Mouse (Mus musculus) hindbrain, embryonic 11.5 days (tissue): ENCODE data around the gene Atxn1. TPM values are rescaled to one million over a fixed set of nuclear protein-coding genes. Genes with fewer than 3 reads are reported as not detected.
A peak's percentile ranks its signal among the peaks of the same experiment; 100 is the strongest.

Experiments used
- ATAC-seq: fragments of 200-750 bp; cut with Nextera tagmentation; 2 replicates; pipeline ENCODE4 v1.8.0; 2017; ENCODE audit warnings: mild to moderate bottlenecking, moderate TSS enrichment, moderate library complexity; ENCODE audit not compliant: low FRiP score
- DNase-seq: peaks from one replicate; pipeline ENCODE4 v3.0.0-alpha.2; 2015; ENCODE audit warnings: low spot score
- H3K27ac ChIP-seq: fragments of 300-500 bp; sonication (generic); 2 replicates; pipeline ENCODE4 v1.5.1; 2014; ENCODE audit warnings: mild to moderate bottlenecking, low read depth, low read length
- H3K27me3 ChIP-seq: fragments of 300-500 bp; sonication (generic); 2 replicates; pipeline ENCODE4 v1.6.1; 2014; ENCODE audit warnings: mild to moderate bottlenecking, low read length, moderate library complexity, mixed read lengths; ENCODE audit not compliant: control insufficient read depth, insufficient read depth
- H3K36me3 ChIP-seq: fragments of 300-500 bp; sonication (generic); 2 replicates; pipeline ENCODE4 v1.6.1; 2014; ENCODE audit warnings: mild to moderate bottlenecking, low read length, moderate library complexity, mixed read lengths; ENCODE audit not compliant: control insufficient read depth, insufficient read depth
- H3K4me1 ChIP-seq: fragments of 300-500 bp; sonication (generic); replicated peaks from 2 replicates; pipeline ENCODE4 v1.6.1; 2014; ENCODE audit warnings: low read length, mixed read lengths; ENCODE audit not compliant: control insufficient read depth, insufficient read depth
- H3K4me2 ChIP-seq: fragments of 300-500 bp; sonication (generic); replicated peaks from 2 replicates; pipeline ENCODE4 v1.6.1; 2014; ENCODE audit warnings: mild to moderate bottlenecking, low read depth, low read length
- H3K4me3 ChIP-seq: fragments of 300-500 bp; sonication (generic); 2 replicates; pipeline ENCODE4 v1.5.1; 2014; ENCODE audit warnings: low read depth, low read length
- H3K9ac ChIP-seq: fragments of 300-500 bp; sonication (generic); 2 replicates; pipeline ENCODE4 v1.6.1; 2014; ENCODE audit warnings: low read depth, low read length
- H3K9me3 ChIP-seq: fragments of 300-500 bp; sonication (generic); 2 replicates; pipeline ENCODE4 v1.6.1; 2016; ENCODE audit warnings: low read length; ENCODE audit not compliant: control insufficient read depth
- WGBS: fragments of 180-500 bp; shearing (Covaris S2); extraction: QIAGEN DNeasy Blood & Tissue Kit; methylation state at CpG from one replicate; pipeline ENCODE4 v1.1.7; 2014; 5-methylcytosine and 5-hydroxymethylcytosine counted together
- polyA plus RNA-seq: library from polyadenylated mRNA; unstranded; fragments of >200 nt; fragmentation: Nextera tagmentation; extraction: Ambion mirVana; gene quantifications from 2 replicates; pipeline ENCODE4 v1.2.1, GENCODE M21; 2014

The Atxn1 gene
- polyA plus RNA-seq, 1 experiment from 2014 or later = 3.2 TPM

DNA sequence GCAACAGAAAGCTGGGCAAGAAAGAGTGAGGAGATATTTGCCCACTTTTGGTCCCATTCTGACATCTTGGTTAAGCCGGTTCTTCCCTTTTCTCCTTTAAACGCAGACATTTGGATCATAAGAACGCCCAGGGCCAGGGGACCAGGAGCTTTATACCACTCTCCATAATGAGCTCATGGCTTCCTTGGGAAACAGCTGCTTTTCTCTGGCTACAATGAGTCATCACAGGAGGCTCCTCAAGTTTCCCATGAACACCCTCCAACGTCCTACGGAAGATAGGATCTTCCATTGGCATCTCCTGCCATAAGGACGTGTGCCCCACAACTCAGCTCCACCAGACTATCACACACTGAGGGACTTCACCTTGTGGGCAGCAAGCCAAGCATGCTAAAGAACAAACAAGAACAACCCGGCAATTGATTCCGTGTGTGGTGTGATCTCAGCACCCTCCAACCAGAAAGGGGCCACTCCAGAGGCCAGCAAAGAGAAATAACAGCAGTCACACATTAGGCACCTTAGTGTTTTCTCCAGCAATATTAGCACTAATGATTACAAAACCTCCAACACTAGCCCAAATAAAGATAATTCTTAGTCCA is 135.4 kb downstream of the Atxn1 start:
- H3K27ac ChIP-seq = no peak overlapping the region
- no peak for ATAC-seq
- 87% methylated on average over 8 of the region's 8 CpGs for WGBS
- no peak overlapping the region for H3K4me3 ChIP-seq
- no peak for DNase-seq
- H3K36me3 ChIP-seq = no peaks in the 10 kb centered on the region
- no peaks in the 10 kb centered on the region for H3K4me1 ChIP-seq
- no peaks in the 10 kb centered on the region for H3K9me3 ChIP-seq
- no peak overlapping the region for H3K4me2 ChIP-seq
- H3K27me3 ChIP-seq = no peaks in the 10 kb centered on the region
- H3K9ac ChIP-seq = no peak overlapping the region

DNA sequence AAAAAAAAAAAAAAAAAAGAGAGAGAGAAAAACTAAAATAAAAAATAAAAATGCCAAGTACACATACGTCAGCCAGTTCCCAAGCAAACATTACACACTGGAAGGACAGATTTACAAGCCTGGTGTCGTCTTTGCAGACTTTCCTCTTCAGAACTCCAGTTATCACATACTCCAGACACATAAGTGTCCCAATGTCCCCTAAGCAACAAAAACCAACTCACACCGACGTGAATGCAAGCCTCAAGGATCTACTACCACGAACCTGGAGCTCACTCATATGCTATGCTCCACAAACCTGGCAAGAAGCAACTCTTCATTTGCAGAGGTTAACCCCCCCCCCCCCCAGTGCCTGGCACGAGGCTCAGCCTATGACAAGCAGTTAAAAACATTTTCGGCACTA is 136.8 kb downstream of the Atxn1 start:
- H3K9me3 ChIP-seq = no peaks in the 10 kb centered on the region
- ATAC-seq (no peak), DNase-seq (no peak)
- H3K27me3 ChIP-seq = no peaks in the 10 kb centered on the region
- H3K9ac ChIP-seq = no peak overlapping the region
- no peaks in the 10 kb centered on the region for H3K36me3 ChIP-seq
- H3K4me3 ChIP-seq = no peak overlapping the region
- H3K4me2 ChIP-seq = no peak overlapping the region
- no peak overlapping the region for H3K27ac ChIP-seq
- WGBS = 90% methylated on average over 7 of the region's 7 CpGs
- no peaks in the 10 kb centered on the region for H3K4me1 ChIP-seq

DNA sequence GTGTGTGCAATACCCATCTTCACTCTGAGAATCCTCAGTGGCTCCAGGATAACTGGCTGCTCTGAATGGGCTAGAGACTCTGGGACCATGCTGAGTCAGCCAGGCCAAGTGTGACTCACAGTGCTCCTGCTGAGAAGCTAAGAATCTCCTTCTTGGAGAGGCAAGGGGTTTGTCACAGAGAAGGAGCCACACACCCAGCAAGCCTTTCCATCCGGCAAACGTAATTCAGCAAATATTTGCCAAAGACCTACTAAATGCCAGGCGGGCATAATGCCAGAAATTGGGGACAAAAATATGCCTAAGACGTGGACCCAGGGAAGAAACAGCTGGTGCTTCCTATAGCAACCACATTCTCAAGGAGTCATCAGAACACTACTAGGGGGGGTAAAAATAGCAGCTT is 137.2 kb downstream of the Atxn1 start:
- no peak overlapping the region for H3K4me3 ChIP-seq
- H3K4me2 ChIP-seq = no peak overlapping the region
- 67% methylated on average over 4 of the region's 4 CpGs for WGBS
- no peak overlapping the region for H3K27ac ChIP-seq
- H3K27me3 ChIP-seq = no peaks in the 10 kb centered on the region
- ATAC-seq (no peak), DNase-seq (no peak)
- no peaks in the 10 kb centered on the region for H3K4me1 ChIP-seq
- no peaks in the 10 kb centered on the region for H3K36me3 ChIP-seq
- H3K9ac ChIP-seq = no peak overlapping the region
- H3K9me3 ChIP-seq = no peaks in the 10 kb centered on the region

DNA sequence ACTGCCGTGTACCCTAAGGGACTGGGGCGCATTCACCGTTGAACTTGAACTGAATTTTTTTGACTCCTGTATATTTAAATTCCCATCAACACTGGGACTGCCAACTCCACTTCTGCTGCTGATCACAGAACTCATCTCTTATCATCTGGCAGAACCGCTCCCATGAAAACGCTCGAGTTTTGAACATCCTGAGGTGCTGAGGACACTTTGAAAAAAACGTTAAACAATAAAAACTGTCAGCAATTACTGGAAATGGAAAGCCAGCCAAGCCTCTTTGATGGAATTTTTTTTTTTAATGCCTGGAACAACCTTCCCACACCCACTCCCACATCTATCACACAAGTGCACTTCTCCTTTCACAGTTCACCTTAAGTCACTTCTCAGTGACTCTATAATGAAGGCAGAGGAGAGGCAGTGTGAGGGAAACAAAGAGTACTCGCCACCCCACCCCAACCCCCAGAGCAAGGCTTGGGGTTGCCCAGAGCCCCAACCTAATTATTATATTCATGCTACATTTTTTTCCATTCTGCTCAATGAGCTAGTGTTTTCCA is 137.7 kb downstream of the Atxn1 start:
- 90% methylated on average over 8 of the region's 8 CpGs for WGBS

DNA sequence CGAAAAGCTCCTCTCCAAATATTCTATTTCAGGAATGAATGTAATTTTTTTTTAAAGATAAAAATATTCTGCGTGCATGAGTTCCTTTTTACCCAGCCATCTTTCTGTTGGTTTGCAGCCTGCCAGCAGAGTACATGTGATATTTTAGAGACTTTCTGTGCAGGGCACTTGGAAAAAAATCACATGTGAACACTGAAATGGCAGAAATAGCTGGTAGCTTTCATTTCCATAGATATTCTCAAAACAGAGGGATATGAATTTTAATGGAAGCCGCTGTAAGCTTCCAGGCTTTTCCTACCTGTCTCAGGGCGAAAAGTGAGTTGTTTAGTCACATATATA is 142.3 kb downstream of the Atxn1 start:
- DNase-seq = no peak
- H3K36me3 ChIP-seq = no peaks in the 10 kb centered on the region
- H3K4me3 ChIP-seq = no peak overlapping the region
- no peak for ATAC-seq
- no peaks in the 10 kb centered on the region for H3K4me1 ChIP-seq
- H3K27me3 ChIP-seq = no peaks in the 10 kb centered on the region
- H3K9me3 ChIP-seq = no peaks in the 10 kb centered on the region
- 91% methylated on average over 4 of the region's 4 CpGs for WGBS
- no peak overlapping the region for H3K4me2 ChIP-seq
- no peak overlapping the region for H3K27ac ChIP-seq
- no peak overlapping the region for H3K9ac ChIP-seq

More for the DNA sequence above, 137.7 kb downstream of the Atxn1 start:
- Histone ChIP-seq H3K36me3 (no peaks in the 10 kb centered on the region), H3K4me2 (no peak overlapping the region), H3K4me3 (no peak overlapping the region), H3K9me3 (no peaks in the 10 kb centered on the region), H3K27me3 (no peaks in the 10 kb centered on the region), H3K27ac (no peak overlapping the region), H3K9ac (no peak overlapping the region), H3K4me1 (no peaks in the 10 kb centered on the region)
- DNase-seq = no peak
- ATAC-seq = no peak

DNA sequence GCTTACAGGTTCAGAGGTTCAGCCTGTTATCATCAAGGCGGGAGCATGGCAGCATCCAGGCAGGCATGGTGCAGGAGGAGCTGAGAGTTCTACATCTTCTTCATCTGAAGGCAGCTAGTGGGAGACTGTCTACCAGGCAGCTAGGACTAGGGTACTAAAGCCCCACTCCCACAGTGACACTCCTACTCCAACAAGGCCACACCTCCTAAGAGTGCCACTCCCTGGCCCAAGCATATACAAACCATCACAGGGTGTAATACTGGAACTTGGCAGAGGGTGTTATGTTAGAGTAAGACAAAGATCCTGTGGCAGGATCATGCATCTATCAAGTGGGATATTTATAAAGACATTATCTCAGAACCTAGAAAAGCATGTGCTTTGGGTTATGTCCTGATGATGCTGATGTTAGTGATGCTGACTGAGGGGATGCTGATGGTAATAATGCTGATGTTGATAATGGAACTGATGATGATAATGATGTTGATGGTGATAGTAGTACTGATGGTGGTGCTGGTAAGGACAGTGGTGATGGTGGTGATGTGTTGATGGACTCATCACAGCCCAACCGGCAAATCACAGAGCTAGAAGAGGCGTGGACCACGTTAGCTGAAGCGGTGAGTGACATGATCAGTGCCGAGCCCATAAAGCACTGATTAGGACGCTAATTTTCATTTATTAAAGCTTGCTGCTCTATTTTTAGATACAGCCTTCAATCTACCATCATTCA is 142.9 kb downstream of the Atxn1 start:
- H3K4me2 ChIP-seq = no peak overlapping the region
- no peak for DNase-seq
- no peak overlapping the region for H3K4me3 ChIP-seq
- no peaks in the 10 kb centered on the region for H3K4me1 ChIP-seq
- no peaks in the 10 kb centered on the region for H3K9me3 ChIP-seq
- ATAC-seq = no peak
- no peak overlapping the region for H3K9ac ChIP-seq
- no peak overlapping the region for H3K27ac ChIP-seq
- H3K36me3 ChIP-seq = no peaks in the 10 kb centered on the region
- 95% methylated on average over 7 of the region's 7 CpGs for WGBS
- no peaks in the 10 kb centered on the region for H3K27me3 ChIP-seq

DNA sequence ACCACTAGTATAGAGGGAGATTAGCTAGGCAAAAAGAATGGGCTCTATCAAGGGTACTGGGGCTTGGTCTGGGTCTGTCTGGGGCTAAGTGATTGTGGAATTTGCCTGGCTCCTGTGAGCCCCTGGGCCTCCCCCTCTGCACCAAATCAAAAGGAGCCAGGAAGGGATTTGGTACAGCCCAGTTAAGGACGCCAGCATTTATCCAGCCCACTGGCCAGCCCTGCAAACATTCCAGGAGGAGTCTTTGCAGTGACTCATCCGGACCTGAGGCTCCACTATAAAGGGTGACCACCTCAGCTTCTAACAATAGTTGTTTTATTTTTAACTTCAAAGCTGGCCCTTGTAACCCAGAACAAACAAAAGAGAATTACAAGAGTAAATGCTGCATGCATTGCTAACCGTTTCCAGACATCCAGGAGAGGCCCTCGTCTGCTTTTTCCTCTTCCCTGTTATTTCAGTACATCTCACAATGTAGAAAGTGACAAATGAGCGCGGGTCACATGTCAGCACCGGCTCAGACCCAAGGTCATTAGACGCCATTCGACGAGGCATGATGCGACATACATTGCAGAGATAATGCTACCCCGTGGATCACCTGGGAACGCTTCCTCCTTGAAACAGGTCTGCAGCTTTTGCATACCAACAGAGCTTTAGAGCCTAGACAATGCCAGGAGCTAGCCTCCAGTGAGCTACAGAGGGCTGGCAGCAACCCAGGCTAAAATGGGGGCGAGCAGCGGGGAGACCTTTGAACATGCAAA is 144.2 kb downstream of the Atxn1 start:
- Histone ChIP-seq H3K9me3 (no peaks in the 10 kb centered on the region), H3K4me3 (no peak overlapping the region), H3K4me2 (no peak overlapping the region), H3K27ac (no peak overlapping the region), H3K4me1 (no peaks in the 10 kb centered on the region), H3K36me3 (no peaks in the 10 kb centered on the region), H3K9ac (no peak overlapping the region), H3K27me3 (no peaks in the 10 kb centered on the region)
- DNase-seq (peak; percentile 19), ATAC-seq (no peak)
- WGBS = 36% methylated on average over 15 of the region's 15 CpGs

DNA sequence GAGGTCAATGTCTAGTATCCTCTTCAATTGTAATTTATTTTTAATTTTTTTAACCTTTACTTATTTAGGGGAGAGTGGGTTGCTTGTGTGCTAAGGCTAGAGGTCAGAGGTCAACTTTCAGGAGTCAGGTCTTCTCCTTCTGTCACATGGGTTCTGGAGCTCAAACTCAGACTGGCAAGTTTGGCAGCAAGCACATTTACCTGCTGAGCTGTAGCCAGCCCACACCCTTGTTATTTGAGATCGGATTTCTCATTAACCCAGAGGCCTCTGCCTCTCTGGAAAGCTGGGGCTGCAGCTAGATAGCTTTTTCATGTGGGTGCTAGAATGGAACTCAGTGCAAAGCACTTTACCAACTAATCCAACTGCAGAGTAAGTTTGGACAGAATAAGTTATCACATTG is 148.1 kb downstream of the Atxn1 start:
- Histone ChIP-seq H3K36me3 (no peaks in the 10 kb centered on the region), H3K4me1 (no peaks in the 10 kb centered on the region), H3K9me3 (no peaks in the 10 kb centered on the region), H3K9ac (no peak overlapping the region), H3K4me3 (no peak overlapping the region), H3K27me3 (no peaks in the 10 kb centered on the region), H3K4me2 (no peak overlapping the region), H3K27ac (no peak overlapping the region)
- ATAC-seq = no peak
- WGBS = 52% methylated on average over 1 of the region's 1 CpGs
- no peak for DNase-seq
